Mouse (Mus musculus): ENCODE measurements around the gene Iars2. TPM values are rescaled to one million over a fixed set of nuclear protein-coding genes. Genes with fewer than 3 reads are reported as not detected.

The Iars2 gene
- 26.3 and 28.9 TPM in 2 replicates for polyA plus RNA-seq (2016; fragmentation: Nextera tagmentation; extraction: Ambion mirVana)

DNA sequence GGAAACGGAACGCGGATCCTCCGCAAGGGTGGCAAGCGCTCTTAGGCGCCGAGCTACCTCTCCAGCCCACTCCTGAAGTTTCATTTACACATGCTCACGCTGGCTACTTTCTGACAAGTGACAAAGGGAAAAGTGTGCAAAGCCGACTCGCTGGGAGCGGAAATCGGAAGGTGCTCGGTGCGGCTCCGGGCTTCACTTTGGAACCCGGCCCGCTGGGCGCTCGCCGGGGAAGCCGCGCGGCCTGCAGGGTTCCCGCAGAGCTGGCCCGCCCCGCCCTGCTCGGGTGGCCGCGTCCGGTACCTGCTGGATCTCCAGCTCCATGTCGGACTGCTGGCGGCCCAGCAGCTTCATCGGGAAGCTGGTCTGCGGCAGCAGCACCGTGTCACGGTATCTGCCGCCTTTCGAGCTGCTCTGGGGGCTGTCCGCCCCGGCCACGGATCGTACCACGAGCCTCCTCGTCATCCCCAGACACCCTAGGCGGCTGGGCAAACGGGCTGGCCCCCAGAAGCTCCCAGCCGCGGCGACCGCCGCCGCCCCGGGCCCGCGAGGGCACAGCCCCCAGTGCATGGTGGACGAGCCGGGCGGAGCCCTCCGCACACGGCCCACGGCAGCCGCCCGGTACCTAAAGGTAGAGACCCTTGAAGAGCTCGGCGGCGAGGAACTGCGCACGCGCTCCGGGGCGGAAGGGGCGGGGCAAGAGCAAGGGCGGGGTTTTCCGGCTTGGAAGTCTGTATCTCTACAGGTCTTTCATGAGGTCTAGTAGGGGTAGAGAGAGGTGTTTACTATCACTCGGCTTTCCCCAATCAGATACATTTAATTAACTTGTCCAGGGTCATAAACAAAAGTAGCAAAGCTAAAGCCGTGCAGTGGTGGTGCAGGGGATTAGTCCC, at the start of gene Iars2:
Gene Iars2 (minus strand): TSS at position 676 of the 890 bp plus-strand sequence.
- Histone ChIP-seq H3K4me2 (peak within 1 kb of the TSS; percentile 59), H3K9me3 (no peaks in the 10 kb centered on the region), H3K36me3 (replicated peaks) (peaks cover 26% of the 10 kb centered on the region), H3K27me3 (no peaks in the 10 kb centered on the region), H3K4me3 (replicated peaks) (peak within 1 kb of the TSS; percentile 92), H3K27ac (peak within 1 kb of the TSS; percentile 94), H3K4me1 (peaks cover 28% of the 10 kb centered on the region), H3K9ac (peak within 1 kb of the TSS; percentile 94)
- peak; percentile 88 for ATAC-seq (ENCODE audit: low FRiP score)
- WGBS = under 1% methylated on average over 74 of the region's 76 CpGs

DNA sequence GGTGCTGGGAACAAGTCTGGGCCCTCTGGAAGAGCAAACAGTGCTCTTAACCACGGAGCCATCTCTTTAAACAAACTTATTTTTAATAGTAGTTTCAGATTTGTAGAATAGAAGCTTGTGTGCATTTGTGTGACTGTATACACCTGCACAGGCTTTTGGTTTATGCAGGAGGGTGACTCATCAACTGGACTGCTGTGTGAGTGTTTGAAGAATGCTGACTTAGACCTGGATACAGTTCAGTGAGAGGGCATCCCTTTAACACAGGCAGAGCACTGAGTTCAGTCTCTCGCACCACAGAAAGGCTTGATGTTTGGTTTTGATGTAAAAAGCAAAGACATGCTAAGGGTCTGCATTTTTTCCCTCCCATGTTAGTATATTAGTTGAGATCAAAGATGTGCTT, 48.2 kb upstream of the Iars2 start:
- H3K4me2 ChIP-seq = no peak overlapping the region
- no peak overlapping the region for H3K9ac ChIP-seq
- peaks cover 82% of the 10 kb centered on the region for H3K36me3 ChIP-seq (replicated peaks)
- H3K4me3 ChIP-seq (replicated peaks) = no peak overlapping the region
- H3K27ac ChIP-seq = no peak overlapping the region
- H3K9me3 ChIP-seq = no peaks in the 10 kb centered on the region
- WGBS = 96% methylated on average over 2 of the region's 2 CpGs
- H3K4me1 ChIP-seq = no peaks in the 10 kb centered on the region
- H3K27me3 ChIP-seq = no peaks in the 10 kb centered on the region
- ATAC-seq (ENCODE audit: low FRiP score) = no peak

DNA sequence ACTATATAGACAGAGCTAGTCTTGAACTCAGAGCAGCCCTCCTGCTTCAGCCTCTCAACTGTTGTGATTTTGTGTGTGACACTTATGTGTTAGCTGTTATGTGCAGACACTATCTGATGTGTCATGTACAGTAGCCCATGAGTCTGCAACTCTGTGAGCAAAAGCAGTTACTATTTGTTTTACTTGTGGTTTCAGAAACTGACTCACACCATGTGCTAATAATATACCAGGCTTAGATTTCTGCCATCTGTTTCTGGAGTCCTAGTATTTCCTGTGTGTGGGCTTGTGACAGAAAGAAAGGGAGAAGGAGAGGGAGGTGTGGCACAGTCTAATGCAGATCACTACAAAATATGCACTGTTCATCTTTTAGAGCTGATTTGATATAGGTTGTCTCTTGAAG, 47.2 kb upstream of the Iars2 start:
- Histone ChIP-seq H3K27ac (no peak overlapping the region), H3K27me3 (no peaks in the 10 kb centered on the region), H3K4me3 (replicated peaks) (no peak overlapping the region), H3K4me2 (no peak overlapping the region), H3K4me1 (no peaks in the 10 kb centered on the region), H3K36me3 (replicated peaks) (peaks cover 83% of the 10 kb centered on the region), H3K9ac (no peak overlapping the region), H3K9me3 (no peaks in the 10 kb centered on the region)
- ATAC-seq (ENCODE audit: low FRiP score) = no peak

DNA sequence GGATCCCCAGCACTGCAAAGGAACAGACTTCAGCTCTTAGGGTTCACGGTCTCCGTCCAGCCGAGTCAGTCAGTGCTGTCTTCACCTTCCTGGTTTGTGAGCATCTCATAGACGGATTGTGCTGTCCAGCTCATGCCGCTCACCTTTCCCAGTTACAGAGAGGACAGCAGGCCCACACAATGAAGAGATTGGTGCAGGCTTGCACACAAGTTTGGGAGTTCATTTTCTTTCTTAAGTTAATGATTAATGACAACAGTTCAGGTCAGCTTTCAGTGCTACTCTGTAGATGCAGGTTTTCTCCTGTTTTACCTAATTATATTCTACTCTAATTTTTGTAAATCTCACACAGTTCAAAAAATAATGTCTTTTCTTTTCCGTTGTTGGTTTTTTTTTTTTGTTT, 40.8 kb upstream of the Iars2 start:
- WGBS = 97% methylated on average over 6 of the region's 6 CpGs
- H3K4me3 ChIP-seq (replicated peaks) = no peak overlapping the region
- peaks cover 6% of the 10 kb centered on the region for H3K4me1 ChIP-seq
- no peak for ATAC-seq (ENCODE audit: low FRiP score)
- peaks cover 51% of the 10 kb centered on the region for H3K36me3 ChIP-seq (replicated peaks)
- no peaks in the 10 kb centered on the region for H3K9me3 ChIP-seq
- H3K27me3 ChIP-seq = no peaks in the 10 kb centered on the region
- H3K9ac ChIP-seq = no peak overlapping the region
- no peak overlapping the region for H3K27ac ChIP-seq
- H3K4me2 ChIP-seq = no peak overlapping the region

DNA sequence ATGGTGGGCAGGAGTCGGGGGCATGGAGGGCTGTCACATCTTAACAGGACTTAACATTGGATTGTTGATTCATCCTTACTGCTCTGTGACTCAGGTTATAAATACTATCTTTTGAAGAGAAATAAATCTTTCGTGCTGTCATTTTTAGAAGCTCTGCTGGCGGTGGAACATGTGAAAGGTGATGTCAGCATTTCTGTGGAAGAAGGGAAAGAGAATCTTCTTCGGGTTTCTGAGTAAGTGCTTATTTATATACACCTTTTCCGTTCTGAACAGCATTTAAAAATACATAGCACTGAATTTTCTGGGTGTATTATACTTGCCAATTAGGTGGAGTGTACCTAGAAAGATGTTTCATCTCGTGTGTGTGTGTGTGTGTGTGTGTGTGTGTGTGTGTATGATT, 38.2 kb upstream of the Iars2 start:
- H3K9ac ChIP-seq = no peak overlapping the region
- 92% methylated on average over 6 of the region's 6 CpGs for WGBS
- no peaks in the 10 kb centered on the region for H3K9me3 ChIP-seq
- peaks cover 30% of the 10 kb centered on the region for H3K36me3 ChIP-seq (replicated peaks)
- H3K27ac ChIP-seq = no peak overlapping the region
- peaks cover 18% of the 10 kb centered on the region for H3K4me1 ChIP-seq
- no peak for ATAC-seq (ENCODE audit: low FRiP score)
- H3K27me3 ChIP-seq = no peaks in the 10 kb centered on the region
- no peak overlapping the region for H3K4me3 ChIP-seq (replicated peaks)
- no peak overlapping the region for H3K4me2 ChIP-seq

DNA sequence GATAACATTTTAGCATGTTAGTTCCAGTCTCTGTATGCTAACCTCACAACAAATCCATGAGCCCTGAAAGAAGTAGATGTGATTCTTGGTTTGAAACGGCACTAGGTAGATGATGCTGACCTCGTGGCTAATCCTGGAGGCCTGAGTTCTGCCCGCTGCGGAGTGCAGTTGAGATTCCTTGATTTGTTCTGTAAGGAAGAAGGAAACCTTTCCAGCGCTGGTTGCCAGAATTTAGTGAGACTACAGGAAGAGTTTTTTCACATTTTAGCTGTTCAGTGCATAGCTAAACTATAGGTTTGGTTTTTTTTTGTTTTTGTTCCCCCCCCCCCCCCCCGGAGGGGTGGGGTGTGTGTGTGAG, 35.0 kb upstream of the Iars2 start:
- peak overlapping the region; percentile 68; the same call in 1 of the 2 replicates for H3K9ac ChIP-seq
- no peak for ATAC-seq (ENCODE audit: low FRiP score)
- no peak overlapping the region for H3K27ac ChIP-seq
- 50% methylated on average over 6 of the region's 6 CpGs for WGBS
- 0 out of 2 replicates have a peak, but pooled peaks cover 10% of the 10 kb centered on the region for H3K36me3 ChIP-seq (replicated peaks)
- H3K4me1 ChIP-seq = peaks cover 25% of the 10 kb centered on the region
- H3K4me3 ChIP-seq (replicated peaks) = peak overlapping the region; percentile 72
- no peaks in the 10 kb centered on the region for H3K9me3 ChIP-seq
- no peaks in the 10 kb centered on the region for H3K27me3 ChIP-seq
- H3K4me2 ChIP-seq = peak overlapping the region; percentile 67

DNA sequence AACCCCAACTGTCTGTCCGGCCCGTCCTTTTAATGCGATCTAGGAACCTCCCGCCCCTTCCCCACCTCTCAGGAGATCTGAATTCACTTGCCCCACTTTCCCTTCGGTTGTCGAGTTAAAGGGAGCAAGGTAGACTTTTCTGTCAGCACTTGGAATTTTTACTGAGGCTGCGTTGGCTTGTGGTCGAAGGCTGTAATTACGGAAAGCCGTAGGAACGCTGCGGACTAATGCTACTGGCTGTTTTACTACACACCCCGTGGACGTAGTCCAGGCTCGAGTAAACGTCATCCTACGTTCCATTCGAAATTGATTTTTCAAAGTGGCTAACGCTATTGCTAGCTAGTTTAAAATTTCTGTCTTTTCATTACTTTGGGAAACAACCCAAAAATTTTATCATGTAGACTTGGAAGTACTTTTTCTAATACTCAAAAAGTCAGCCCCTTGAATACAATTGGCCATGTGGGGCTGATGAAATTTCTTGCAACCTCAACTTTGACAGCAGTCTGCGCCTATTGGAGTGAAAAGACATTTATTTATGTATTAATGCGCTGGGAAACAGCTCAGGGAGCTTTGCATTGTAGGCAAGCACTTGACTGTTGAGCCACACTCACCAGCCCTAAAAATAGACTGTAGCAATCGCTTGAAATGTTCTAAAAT, 34.5 kb upstream of the Iars2 start:
- Histone ChIP-seq H3K4me3 (replicated peaks) (peak overlapping the region; percentile 72), H3K27me3 (no peaks in the 10 kb centered on the region), H3K4me2 (peak overlapping the region; percentile 67), H3K9me3 (no peaks in the 10 kb centered on the region), H3K9ac (peak overlapping the region; percentile 68), H3K27ac (peak overlapping the region; percentile 86), H3K4me1 (peaks cover 25% of the 10 kb centered on the region), H3K36me3 (replicated peaks) (peaks cover 12% of the 10 kb centered on the region; the same call in 1 of the 2 replicates)
- ATAC-seq (ENCODE audit: low FRiP score) = peak; percentile 52
- 6% methylated on average over 22 of the region's 22 CpGs for WGBS

DNA sequence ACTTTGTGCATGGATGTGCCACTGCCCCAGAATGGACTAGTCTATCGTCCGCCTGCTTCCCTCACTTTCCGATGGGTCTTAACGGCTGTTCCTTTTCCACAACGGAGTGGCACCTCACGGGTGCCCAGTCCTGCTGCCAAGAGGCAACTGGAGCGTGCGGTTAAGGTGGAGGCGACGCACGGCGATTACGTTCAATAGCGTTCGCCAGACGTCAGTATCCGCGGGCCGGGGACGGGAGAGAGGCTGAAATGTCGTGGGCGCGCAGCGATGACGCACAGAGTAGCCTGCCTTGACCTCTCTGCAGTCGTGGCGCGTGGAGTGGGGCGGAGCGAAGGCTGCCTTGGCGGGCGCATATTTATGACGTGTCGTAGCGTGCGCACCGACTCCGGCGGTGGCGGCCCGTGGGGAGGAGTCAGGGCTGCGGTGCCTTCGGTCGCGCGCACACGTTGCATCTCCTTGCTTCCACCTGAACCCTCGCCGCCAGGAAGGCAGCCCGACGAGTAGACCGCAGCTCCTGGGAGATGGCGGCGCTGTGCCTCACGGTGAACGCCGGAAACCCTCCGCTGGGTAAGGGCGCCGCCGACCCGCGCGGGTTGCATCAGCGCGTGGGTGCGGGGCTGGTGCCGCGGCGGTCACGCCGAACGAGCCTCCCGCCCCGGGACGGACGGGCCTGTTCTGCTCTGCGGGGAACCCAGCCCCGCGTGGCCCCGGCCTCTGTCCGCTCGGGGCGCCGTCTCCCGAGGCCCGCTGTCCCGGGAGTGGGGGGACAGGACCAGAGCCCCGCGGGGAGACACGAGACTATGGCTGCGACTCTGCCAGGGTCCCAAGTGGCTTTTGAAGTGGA, 33.7 kb upstream of the Iars2 start, which contains the start of gene Eprs:
Gene Eprs (plus strand): TSS at position 368 of the 844 bp plus-strand sequence.
- no peaks in the 10 kb centered on the region for H3K9me3 ChIP-seq
- H3K4me3 ChIP-seq (replicated peaks) = peak within 1 kb of the TSS; percentile 72
- H3K4me2 ChIP-seq = peak within 1 kb of the TSS; percentile 72
- peaks cover 25% of the 10 kb centered on the region for H3K4me1 ChIP-seq
- H3K27me3 ChIP-seq = no peaks in the 10 kb centered on the region
- peak; percentile 96 for ATAC-seq (ENCODE audit: low FRiP score)
- H3K27ac ChIP-seq = peak within 1 kb of the TSS; percentile 86
- peaks cover 13% of the 10 kb centered on the region for H3K36me3 ChIP-seq (replicated peaks)
- peak within 1 kb of the TSS; percentile 68 for H3K9ac ChIP-seq
- under 1% methylated on average over 91 of the region's 92 CpGs for WGBS

DNA sequence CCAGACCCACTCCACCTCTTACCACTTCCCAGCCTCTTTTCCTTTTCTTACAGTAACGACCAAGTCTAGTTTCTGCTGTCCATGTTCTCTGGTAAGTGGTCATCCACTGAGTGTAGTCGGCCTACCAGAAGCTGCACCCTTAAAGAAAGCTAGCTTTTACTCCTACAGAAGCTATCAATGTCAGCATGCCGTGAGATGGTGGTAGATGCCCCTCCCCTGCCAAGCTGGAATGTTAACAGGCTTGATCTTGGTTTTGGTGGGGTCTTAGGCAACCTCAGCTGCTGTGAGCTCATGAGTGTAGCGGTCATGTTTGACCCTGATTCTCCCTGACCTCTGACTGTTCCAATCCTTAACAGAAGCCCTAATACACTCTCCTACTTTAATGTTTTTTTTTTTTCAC, 29.0 kb upstream of the Iars2 start:
- WGBS = 89% methylated on average over 4 of the region's 4 CpGs
- Histone ChIP-seq H3K9me3 (no peaks in the 10 kb centered on the region), H3K4me2 (no peak overlapping the region), H3K4me3 (replicated peaks) (no peak overlapping the region), H3K27ac (no peak overlapping the region), H3K36me3 (replicated peaks) (peaks cover 36% of the 10 kb centered on the region), H3K27me3 (no peaks in the 10 kb centered on the region), H3K4me1 (peaks cover 8% of the 10 kb centered on the region), H3K9ac (no peak overlapping the region)
- ATAC-seq (ENCODE audit: low FRiP score) = no peak

DNA sequence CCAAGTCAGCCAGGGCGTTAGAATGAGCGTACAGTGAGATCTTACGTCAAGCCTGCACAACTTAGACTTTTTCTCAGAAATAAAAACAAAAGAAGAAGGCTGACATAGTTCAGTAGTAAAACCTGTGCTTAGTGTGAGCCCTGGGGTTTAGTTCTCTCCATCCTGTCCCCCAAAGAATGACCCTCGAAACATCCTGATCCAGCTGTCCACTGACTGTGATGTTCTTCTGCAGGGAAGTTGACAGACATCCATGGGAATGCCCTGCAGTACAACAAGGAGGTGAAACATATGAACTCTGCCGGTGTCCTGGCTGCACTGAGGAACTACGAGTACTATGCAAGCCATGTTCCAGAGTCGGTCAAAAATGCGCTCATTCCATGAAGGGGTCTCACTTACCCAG, 27.1 kb upstream of the Iars2 start:
- Histone ChIP-seq H3K27ac (no peak overlapping the region), H3K27me3 (no peaks in the 10 kb centered on the region), H3K36me3 (replicated peaks) (peaks cover 54% of the 10 kb centered on the region), H3K9ac (no peak overlapping the region), H3K4me3 (replicated peaks) (no peak overlapping the region), H3K4me2 (no peak overlapping the region), H3K9me3 (no peaks in the 10 kb centered on the region), H3K4me1 (no peaks in the 10 kb centered on the region)
- WGBS = 97% methylated on average over 8 of the region's 8 CpGs
- ATAC-seq (ENCODE audit: low FRiP score) = no peak

DNA sequence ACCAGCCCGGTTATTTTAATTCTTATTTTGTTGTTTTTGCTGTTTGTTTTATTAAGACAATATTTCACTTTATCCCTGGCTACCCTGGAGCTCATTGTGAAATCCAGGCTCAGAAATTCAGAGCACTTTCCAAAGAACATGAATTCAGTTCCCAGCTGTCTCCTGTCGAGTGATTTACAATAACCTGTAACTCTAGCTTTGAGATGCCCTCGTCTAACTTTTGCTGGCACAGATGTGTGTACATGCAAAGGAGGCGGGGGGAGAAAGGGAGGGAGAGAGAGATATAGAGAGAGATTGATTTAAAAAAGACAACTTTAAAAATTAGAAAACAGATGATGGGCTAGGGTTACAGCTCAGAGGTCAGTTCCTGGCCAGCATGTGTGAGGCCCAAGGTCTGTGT, 25.5 kb upstream of the Iars2 start:
- Histone ChIP-seq H3K4me3 (replicated peaks) (no peak overlapping the region), H3K4me1 (no peaks in the 10 kb centered on the region), H3K27me3 (no peaks in the 10 kb centered on the region), H3K9me3 (no peaks in the 10 kb centered on the region), H3K9ac (no peak overlapping the region), H3K36me3 (replicated peaks) (peaks cover 69% of the 10 kb centered on the region), H3K27ac (no peak overlapping the region), H3K4me2 (no peak overlapping the region)
- WGBS = 86% methylated on average over 4 of the region's 4 CpGs
- no peak for ATAC-seq (ENCODE audit: low FRiP score)

DNA sequence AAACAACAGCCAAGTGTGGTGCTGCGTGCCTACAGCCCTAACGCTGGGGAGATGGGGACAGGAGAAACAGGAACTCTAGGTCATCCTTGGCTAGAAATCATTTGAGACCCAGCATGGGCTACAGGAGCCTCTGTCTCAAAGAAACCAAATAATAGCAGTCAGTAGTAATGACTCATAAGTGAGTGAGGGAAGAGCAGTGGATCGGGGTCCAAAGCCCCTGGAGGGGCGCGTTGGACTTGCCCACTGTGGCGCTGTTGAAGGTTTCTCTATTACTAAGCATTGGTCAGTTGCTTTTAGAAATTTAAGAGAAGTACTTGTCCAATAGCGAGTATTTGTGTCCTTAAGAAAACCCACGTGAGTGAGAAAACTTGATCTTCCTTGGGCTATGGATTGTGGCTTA, 24.2 kb upstream of the Iars2 start:
- ATAC-seq (ENCODE audit: low FRiP score) = no peak
- Histone ChIP-seq H3K36me3 (replicated peaks) (peaks cover 76% of the 10 kb centered on the region), H3K4me2 (no peak overlapping the region), H3K27me3 (no peaks in the 10 kb centered on the region), H3K4me1 (no peaks in the 10 kb centered on the region), H3K9ac (no peak overlapping the region), H3K4me3 (replicated peaks) (no peak overlapping the region), H3K9me3 (no peaks in the 10 kb centered on the region), H3K27ac (no peak overlapping the region)
- WGBS = 97% methylated on average over 8 of the region's 8 CpGs

All from forebrain, embryonic 12.5 days (tissue).